Mouse (Mus musculus) MEL (cell line): Measurements from ENCODE around the gene Nckipsd.

ENCODE experiments used
- BHLHE40 ChIP-seq: IDR thresholded peaks from 2 replicates; pipeline ENCODE4 v1.6.1; 2012; ENCODE audit warnings: low read depth, mild to moderate bottlenecking, inconsistent platforms, low read length, improper control_type of control experiment, borderline replicate concordance
- CTCF ChIP-seq, 3 experiments: IDR thresholded peaks in 2 of 3; conservative IDR thresholded peaks in 1 of 3; 2 replicates each; pipeline ENCODE4 v1.5.1; 2011 to 2012; ENCODE audit warnings: low read length in 3 of 3, low read depth in 2 of 3, mild to moderate bottlenecking in 2 of 3, improper control_type of control experiment in 1 of 3, inconsistent platforms in 1 of 3, mixed read lengths in 1 of 3, moderate library complexity in 1 of 3; ENCODE audit not compliant: control insufficient read depth in 1 of 3, insufficient read depth in 1 of 3, poor library complexity in 1 of 3, severe bottlenecking in 1 of 3
- E2F4 ChIP-seq: IDR thresholded peaks from 2 replicates; pipeline ENCODE4 v1.6.1; 2011; ENCODE audit warnings: low read depth, low read length, improper control_type of control experiment, borderline replicate concordance
- EP300 ChIP-seq, 2 experiments: IDR thresholded peaks; 2 replicates each; pipeline ENCODE4 v1.6.1; 2011; ENCODE audit warnings: improper control_type of control experiment in 2 of 2, low read length in 2 of 2, low read depth in 1 of 2, mild to moderate bottlenecking in 1 of 2
- GATA1 ChIP-seq: IDR thresholded peaks from 2 replicates; pipeline ENCODE4 v1.6.1; 2011; ENCODE audit warnings: low read depth, low read length, improper control_type of control experiment
- MYC ChIP-seq: IDR thresholded peaks from 2 replicates; pipeline ENCODE4 v1.6.1; 2011; ENCODE audit warnings: low read depth, mild to moderate bottlenecking, low read length, improper control_type of control experiment, moderate library complexity
- POLR2A ChIP-seq, 2 experiments: IDR thresholded peaks; 2 replicates each; pipeline ENCODE4 v1.6.1; 2011 to 2012; ENCODE audit warnings: low read length in 2 of 2, mild to moderate bottlenecking in 2 of 2, control low read depth in 1 of 2, improper control_type of control experiment in 1 of 2, low read depth in 1 of 2, moderate library complexity in 1 of 2; ENCODE audit not compliant: control insufficient read depth in 1 of 2, insufficient read depth in 1 of 2, poor library complexity in 1 of 2
- POLR2AphosphoS2 ChIP-seq: IDR thresholded peaks from 2 replicates; pipeline ENCODE4 v1.6.1; 2011; ENCODE audit warnings: low read length, improper control_type of control experiment
- TAL1 ChIP-seq: IDR thresholded peaks from 2 replicates; pipeline ENCODE4 v1.6.1; 2012; ENCODE audit warnings: mild to moderate bottlenecking, inconsistent platforms, low read length, moderate library complexity, mixed read lengths
- USF1 ChIP-seq: IDR thresholded peaks from 2 replicates; pipeline ENCODE4 v1.6.1; 2014; ENCODE audit warnings: low read depth, mild to moderate bottlenecking, inconsistent platforms, low read length, improper control_type of control experiment, moderate library complexity
- ZKSCAN1 ChIP-seq: IDR thresholded peaks from 2 replicates; pipeline ENCODE4 v1.6.1; 2012; ENCODE audit warnings: low read depth, mild to moderate bottlenecking, inconsistent platforms, low read length, improper control_type of control experiment, moderate library complexity

GRCm38 (mm10) chr9:108825820-108826699 is 17.9 kb downstream of the Nckipsd start, which contains the start of gene Celsr3:
- TF ChIP-seq EP300 (IDR thresholded peaks at IDR 0.05; ENCODE audit: low read depth in 1 of 2, low read length in 2 of 2) (no peak), MYC (no peak), CTCF (IDR thresholded peaks at IDR 0.05 in 2 of 3, conservative IDR thresholded peaks at IDR 0.05 in 1 of 3; ENCODE audit: control insufficient read depth in 1 of 3, insufficient read depth in 1 of 3, low read depth in 2 of 3, low read length in 3 of 3, poor library complexity in 1 of 3, severe bottlenecking in 1 of 3) (no peak), USF1 (no peak), POLR2AphosphoS2 (no peak), POLR2A (IDR thresholded peaks at IDR 0.05; ENCODE audit: control insufficient read depth in 1 of 2, insufficient read depth in 1 of 2, low read depth in 1 of 2, low read length in 2 of 2, poor library complexity in 1 of 2) (no peak), BHLHE40 (no peak), ZKSCAN1 (no peak), GATA1 (no peak), TAL1 (no peak), E2F4 (no peak)
